In genomic region chr2:92388081-92388517, GRCm38 (mm10) we compare ENCODE assay signal across 9 mouse cellular contexts. TPM values are rescaled to one million over a fixed set of nuclear protein-coding genes. Genes with fewer than 3 reads are reported as not detected.
A peak's percentile ranks its signal among the peaks of the same experiment; 100 is the strongest.
DNase-seq lines count a peak whose midpoint lies in the region; ATAC-seq and TF ChIP-seq lines count a peak whose summit lies in the region.
"Had no signal": no experiment of that assay in that cellular context is flagged by ENCODE, and none has a peak within 500 bp of the region (broad histone marks: within the 10 kb centered on the region; RNA-seq: fewer than 3 reads in every experiment).

No protein-coding gene starts in this region.

- peaks cover 3% of the 10 kb centered on the region; the same call in 1 of the 2 replicates for H3K36me3 ChIP-seq in liver, embryonic 12.5 days
- no peaks in the 10 kb centered on the region for H3K36me3 ChIP-seq in liver, postnatal 0 days (replicated peaks; ENCODE audit: insufficient read depth, low read length)
- H3K36me3 ChIP-seq in hindbrain, embryonic 15.5 days: peaks cover 42% of the 10 kb centered on the region
- H3K36me3 ChIP-seq in neural tube, embryonic 13.5 days: peaks cover 46% of the 10 kb centered on the region
- H3K36me3 ChIP-seq: liver, embryonic 13.5 days had no signal

- DNase-seq in cerebellum, adult 2 months: peak in 1 of 2 experiments; percentile 39
- DNase-seq in cerebellum, postnatal 4 days (ENCODE audit: low spot score in 2 of 2): no peak
- DNase-seq in liver, postnatal 0 days: no peak
- no peak for DNase-seq in thymus, postnatal 0 days (ENCODE audit: low spot score)
- DNase-seq in spleen, postnatal 10 days (ENCODE audit: low spot score in 2 of 2): no peak
- DNase-seq: liver, embryonic 13.5 days had no signal

- H3K4me3 ChIP-seq in cerebellum, adult 2 months (replicated peaks; ENCODE audit: insufficient read depth, low read depth, low read length): peak overlapping the region; percentile 38
- 0 out of 2 replicates have a peak overlapping the region, but pooled peaks have one; percentile 49 for H3K4me3 ChIP-seq in liver, embryonic 12.5 days
- H3K4me3 ChIP-seq in liver, postnatal 0 days (ENCODE audit: low read depth, low read length): no peak overlapping the region
- H3K4me3 ChIP-seq in hindbrain, embryonic 15.5 days: peak overlapping the region; percentile 72
- peak overlapping the region; percentile 87 for H3K4me3 ChIP-seq in neural tube, embryonic 13.5 days

- no peaks in the 10 kb centered on the region for H3K27me3 ChIP-seq in cerebellum, adult 2 months (ENCODE audit: control insufficient read depth, insufficient read depth, low read length)
- H3K27me3 ChIP-seq in liver, embryonic 12.5 days (replicated peaks): peaks cover 79% of the 10 kb centered on the region
- H3K27me3 ChIP-seq in liver, postnatal 0 days (ENCODE audit: insufficient read depth, low read length): peaks cover 39% of the 10 kb centered on the region
- H3K27me3 ChIP-seq in hindbrain, embryonic 15.5 days: no peaks in the 10 kb centered on the region
- no peaks in the 10 kb centered on the region for H3K27me3 ChIP-seq in neural tube, embryonic 13.5 days

- no peaks in the 10 kb centered on the region for H3K9me3 ChIP-seq in liver, embryonic 12.5 days (replicated peaks)
- H3K9me3 ChIP-seq in liver, postnatal 0 days (ENCODE audit: low read length): no peaks in the 10 kb centered on the region
- H3K9me3 ChIP-seq in hindbrain, embryonic 15.5 days: no peaks in the 10 kb centered on the region
- H3K9me3 ChIP-seq in neural tube, embryonic 13.5 days: no peaks in the 10 kb centered on the region
- H3K9me3 ChIP-seq: liver, embryonic 13.5 days had no signal

- H3K4me1 ChIP-seq in cerebellum, adult 2 months (ENCODE audit: control insufficient read depth, insufficient read depth, low read length): peaks cover 68% of the 10 kb centered on the region
- peaks cover 44% of the 10 kb centered on the region for H3K4me1 ChIP-seq in liver, embryonic 12.5 days
- H3K4me1 ChIP-seq in liver, postnatal 0 days (ENCODE audit: insufficient read depth): peaks cover 15% of the 10 kb centered on the region; the same call in 1 of the 2 replicates
- H3K4me1 ChIP-seq in hindbrain, embryonic 15.5 days (replicated peaks): peaks cover 58% of the 10 kb centered on the region
- peaks cover 69% of the 10 kb centered on the region for H3K4me1 ChIP-seq in neural tube, embryonic 13.5 days (replicated peaks)

- no peak for TF ChIP-seq POLR2A in cerebellum, adult 2 months (IDR thresholded peaks at IDR 0.05; ENCODE audit: borderline replicate concordance, insufficient read depth, low read length)

- 13% methylated on average over 3 of the region's 3 CpGs for WGBS in cerebellum, adult 2 months
- 52% methylated on average over 3 of the region's 3 CpGs for WGBS in liver, embryonic 12.5 days (ENCODE audit: insufficient replicate concordance)
- WGBS in liver, postnatal 0 days (ENCODE audit: insufficient replicate concordance): 53% methylated on average over 3 of the region's 3 CpGs
- WGBS in hindbrain, embryonic 15.5 days: 22% methylated on average over 3 of the region's 3 CpGs
- WGBS in neural tube, embryonic 13.5 days: 36% methylated on average over 3 of the region's 3 CpGs

- H3K27ac ChIP-seq in cerebellum, adult 2 months (ENCODE audit: insufficient read depth, low read length): peak overlapping the region; percentile 81
- no peak overlapping the region for H3K27ac ChIP-seq in liver, embryonic 12.5 days
- H3K27ac ChIP-seq in liver, postnatal 0 days (ENCODE audit: low read depth): no peak overlapping the region
- H3K27ac ChIP-seq in hindbrain, embryonic 15.5 days (replicated peaks): peak overlapping the region; percentile 95
- peak overlapping the region; percentile 95 for H3K27ac ChIP-seq in neural tube, embryonic 13.5 days (replicated peaks)
- H3K27ac ChIP-seq: liver, embryonic 13.5 days had no signal

- TF ChIP-seq EP300 in liver, postnatal 0 days (IDR thresholded peaks at IDR 0.05; ENCODE audit: low read depth): no peak

- peak overlapping the region; percentile 60; the same call in 1 of the 2 replicates for H3K4me2 ChIP-seq in liver, embryonic 12.5 days
- no peak overlapping the region for H3K4me2 ChIP-seq in liver, postnatal 0 days (ENCODE audit: low read depth, low read length)
- H3K4me2 ChIP-seq in hindbrain, embryonic 15.5 days: peak overlapping the region; percentile 90
- peak overlapping the region; percentile 78 for H3K4me2 ChIP-seq in neural tube, embryonic 13.5 days

- no peak for TF ChIP-seq CTCF in cerebellum, adult 2 months (IDR thresholded peaks at IDR 0.05; ENCODE audit: borderline replicate concordance, insufficient read depth, low read depth, low read length)
- no peak for TF ChIP-seq CTCF in liver, postnatal 0 days (IDR thresholded peaks at IDR 0.05; ENCODE audit: low read depth)

- no peak overlapping the region for H3K9ac ChIP-seq in liver, embryonic 12.5 days
- H3K9ac ChIP-seq in liver, postnatal 0 days (replicated peaks): no peak overlapping the region
- H3K9ac ChIP-seq in hindbrain, embryonic 15.5 days: peak overlapping the region; percentile 87
- H3K9ac ChIP-seq in neural tube, embryonic 13.5 days: peak overlapping the region; percentile 95

- ATAC-seq in liver, embryonic 12.5 days: no peak
- no peak for ATAC-seq in liver, postnatal 0 days
- ATAC-seq in hindbrain, embryonic 15.5 days (ENCODE audit: low FRiP score, low read depth): no peak
- ATAC-seq in neural tube, embryonic 13.5 days (ENCODE audit: low read depth): no peak

RNA-seq across cellular contexts. Expression of gene 1700029I15Rik, which starts 5.8 kb away (rescaled TPM):
- 6.4 and 6.9 TPM in 2 replicates for polyA plus RNA-seq in cerebellum, adult 2 months (2012; rRNA removed)
- polyA plus RNA-seq in liver, embryonic 12.5 days (2016; fragmentation: Nextera tagmentation; extraction: Ambion mirVana): 1.1 and 1.4 TPM in 2 replicates
- 1.9 and 2.1 TPM in 2 replicates for polyA plus RNA-seq in liver, postnatal 0 days (2015; fragmentation: Nextera tagmentation; extraction: Ambion mirVana)
- 7.8 and 8.8 TPM in 2 replicates for polyA plus RNA-seq in hindbrain, embryonic 15.5 days (2015; fragmentation: Nextera tagmentation; extraction: Ambion mirVana)
- polyA plus RNA-seq in neural tube, embryonic 13.5 days (2015; fragmentation: Nextera tagmentation; extraction: Ambion mirVana): 6.4 TPM in 2 replicates
- polyA plus RNA-seq in thymus, postnatal 0 days (2015; fragmentation: Nextera tagmentation; extraction: Ambion mirVana): 2.0 and 2.1 TPM in 2 replicates

RNA-seq across cellular contexts. Expression of gene Mapk8ip1, which starts 13.0 kb away (rescaled TPM):
- 349 TPM in 2 replicates for polyA plus RNA-seq in cerebellum, adult 2 months (2012; rRNA removed)
- polyA plus RNA-seq in liver, embryonic 12.5 days (2016; fragmentation: Nextera tagmentation; extraction: Ambion mirVana): 4.6 and 4.7 TPM in 2 replicates
- polyA plus RNA-seq in liver, postnatal 0 days (2015; fragmentation: Nextera tagmentation; extraction: Ambion mirVana): 2.6 and 2.8 TPM in 2 replicates
- 162 and 178 TPM in 2 replicates for polyA plus RNA-seq in hindbrain, embryonic 15.5 days (2015; fragmentation: Nextera tagmentation; extraction: Ambion mirVana)
- 138 and 152 TPM in 2 replicates for polyA plus RNA-seq in neural tube, embryonic 13.5 days (2015; fragmentation: Nextera tagmentation; extraction: Ambion mirVana)
- 6.2 and 6.3 TPM in 2 replicates for polyA plus RNA-seq in thymus, postnatal 0 days (2015; fragmentation: Nextera tagmentation; extraction: Ambion mirVana)

RNA-seq across cellular contexts. Expression of gene Large2, which starts 13.4 kb away (rescaled TPM):
- polyA plus RNA-seq in cerebellum, adult 2 months (2012; rRNA removed): 0.62 and 1.4 TPM in 2 replicates
- polyA plus RNA-seq in liver, embryonic 12.5 days (2016; fragmentation: Nextera tagmentation; extraction: Ambion mirVana): 1.8 and 2.0 TPM in 2 replicates
- 2.7 and 3.5 TPM in 2 replicates for polyA plus RNA-seq in liver, postnatal 0 days (2015; fragmentation: Nextera tagmentation; extraction: Ambion mirVana)
- polyA plus RNA-seq in hindbrain, embryonic 15.5 days (2015; fragmentation: Nextera tagmentation; extraction: Ambion mirVana): 1.5 TPM in 2 replicates
- 0.74 and 1.4 TPM in 2 replicates for polyA plus RNA-seq in neural tube, embryonic 13.5 days (2015; fragmentation: Nextera tagmentation; extraction: Ambion mirVana)
- 3.4 and 4.0 TPM in 2 replicates for polyA plus RNA-seq in thymus, postnatal 0 days (2015; fragmentation: Nextera tagmentation; extraction: Ambion mirVana)

RNA-seq across cellular contexts. Expression of gene Pex16, which starts 13.6 kb away (rescaled TPM):
- polyA plus RNA-seq in cerebellum, adult 2 months (2012; rRNA removed): 60.7 and 63.5 TPM in 2 replicates
- polyA plus RNA-seq in liver, embryonic 12.5 days (2016; fragmentation: Nextera tagmentation; extraction: Ambion mirVana): 20.1 and 21.2 TPM in 2 replicates
- 90.6 and 95.6 TPM in 2 replicates for polyA plus RNA-seq in liver, postnatal 0 days (2015; fragmentation: Nextera tagmentation; extraction: Ambion mirVana)
- polyA plus RNA-seq in hindbrain, embryonic 15.5 days (2015; fragmentation: Nextera tagmentation; extraction: Ambion mirVana): 37.3 and 40.1 TPM in 2 replicates
- polyA plus RNA-seq in neural tube, embryonic 13.5 days (2015; fragmentation: Nextera tagmentation; extraction: Ambion mirVana): 31.6 and 35.0 TPM in 2 replicates
- polyA plus RNA-seq in thymus, postnatal 0 days (2015; fragmentation: Nextera tagmentation; extraction: Ambion mirVana): 40.8 and 43.9 TPM in 2 replicates

RNA-seq across cellular contexts. Expression of gene Cry2, which starts 45.7 kb away (rescaled TPM):
- 79.4 and 81.8 TPM in 2 replicates for polyA plus RNA-seq in cerebellum, adult 2 months (2012; rRNA removed)
- 14.1 and 14.5 TPM in 2 replicates for polyA plus RNA-seq in liver, embryonic 12.5 days (2016; fragmentation: Nextera tagmentation; extraction: Ambion mirVana)
- 9.6 and 11.9 TPM in 2 replicates for polyA plus RNA-seq in liver, postnatal 0 days (2015; fragmentation: Nextera tagmentation; extraction: Ambion mirVana)
- 41.1 and 47.9 TPM in 2 replicates for polyA plus RNA-seq in hindbrain, embryonic 15.5 days (2015; fragmentation: Nextera tagmentation; extraction: Ambion mirVana)
- 35.9 and 37.7 TPM in 2 replicates for polyA plus RNA-seq in neural tube, embryonic 13.5 days (2015; fragmentation: Nextera tagmentation; extraction: Ambion mirVana)
- polyA plus RNA-seq in thymus, postnatal 0 days (2015; fragmentation: Nextera tagmentation; extraction: Ambion mirVana): 10.9 and 13.0 TPM in 2 replicates

Comparison
In these comparisons a context has a peak if more than half of its experiments do, and no peak if none do; other contexts are left out.
1. H3K27ac ChIP-seq: peak in cerebellum, adult 2 months (single experiment), hindbrain, embryonic 15.5 days (single experiment) and neural tube, embryonic 13.5 days (single experiment); none in liver, embryonic 12.5 days (single experiment) and liver, postnatal 0 days (single experiment).
2. H3K9ac ChIP-seq: peak in hindbrain, embryonic 15.5 days (single experiment) and neural tube, embryonic 13.5 days (single experiment); none in liver, embryonic 12.5 days (single experiment) and liver, postnatal 0 days (single experiment).
3. RNA of gene Mapk8ip1, which starts 13.0 kb away (polyA plus RNA-seq): 349 TPM in cerebellum, adult 2 months, 162 to 178 TPM in hindbrain, embryonic 15.5 days and 138 to 152 TPM in neural tube, embryonic 13.5 days; 6.2 to 6.3 TPM in thymus, postnatal 0 days, 4.6 to 4.7 TPM in liver, embryonic 12.5 days and 2.6 to 2.8 TPM in liver, postnatal 0 days; every median in the first group is over 10 times any median in the second.